Comparison of ENCODE assay signal across 22 mouse cellular contexts in the genomic region with DNA sequence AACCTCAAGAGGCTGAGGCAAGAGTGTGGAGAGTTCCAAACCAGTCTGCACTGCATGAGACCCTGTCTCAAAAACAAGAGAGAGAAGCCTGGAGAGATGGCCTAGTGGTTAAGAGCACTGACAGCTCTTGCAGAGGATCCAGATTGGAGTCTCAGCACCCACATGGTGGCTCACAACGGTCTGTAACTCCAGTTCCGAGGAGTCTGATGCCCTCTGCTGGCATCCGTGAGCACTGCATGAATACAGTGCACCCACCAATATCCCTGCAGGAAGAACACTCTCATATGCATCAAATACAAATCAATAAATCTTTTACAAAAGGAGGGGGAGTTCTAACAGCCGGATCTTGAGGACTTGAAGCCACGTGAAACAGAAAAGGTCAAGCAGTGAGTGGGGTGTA. TPM values are rescaled to one million over a fixed set of nuclear protein-coding genes. Genes with fewer than 3 reads are reported as not detected.
DNase-seq lines count a peak whose midpoint lies in the region; ATAC-seq and TF ChIP-seq lines count a peak whose summit lies in the region.
"Had no signal": no experiment of that assay in that cellular context is flagged by ENCODE, and none has a peak within 500 bp of the region (broad histone marks: within the 10 kb centered on the region; RNA-seq: fewer than 3 reads in every experiment).

No protein-coding gene starts in this region.

- no peaks in the 10 kb centered on the region for H3K27me3 ChIP-seq in liver, postnatal 0 days (ENCODE audit: insufficient read depth, low read length)
- no peaks in the 10 kb centered on the region for H3K27me3 ChIP-seq in liver, embryonic 11.5 days (replicated peaks; ENCODE audit: control insufficient read depth, insufficient read depth, low read length)
- no peaks in the 10 kb centered on the region for H3K27me3 ChIP-seq in E14TG2a.4 (ENCODE audit: insufficient read depth, low read length)
- H3K27me3 ChIP-seq in heart, embryonic 10.5 days (ENCODE audit: insufficient read depth, poor library complexity, severe bottlenecking) = no peaks in the 10 kb centered on the region
- H3K27me3 ChIP-seq: heart, embryonic 13.5 days; kidney, embryonic 15.5 days; liver, embryonic 15.5 days; neural tube, embryonic 15.5 days had no signal

- no peak overlapping the region for H3K27ac ChIP-seq in liver, postnatal 0 days (ENCODE audit: low read depth)
- H3K27ac ChIP-seq in liver, embryonic 11.5 days (ENCODE audit: low read depth, low read length) = no peak overlapping the region
- H3K27ac ChIP-seq in heart, embryonic 10.5 days = no peak overlapping the region
- H3K27ac ChIP-seq: embryonic facial prominence, embryonic 10.5 days; heart, embryonic 13.5 days; kidney, embryonic 15.5 days; liver, embryonic 15.5 days; neural tube, embryonic 15.5 days had no signal

- TF ChIP-seq EP300 in liver, postnatal 0 days (IDR thresholded peaks at IDR 0.05; ENCODE audit: low read depth) = no peak

- WGBS in liver, postnatal 0 days (ENCODE audit: insufficient replicate concordance) = 76% methylated on average over 5 of the region's 5 CpGs
- WGBS in liver, embryonic 11.5 days = 86% methylated on average over 5 of the region's 5 CpGs
- WGBS in heart, embryonic 10.5 days = 76% methylated on average over 5 of the region's 5 CpGs

- TF ChIP-seq CTCF in liver, postnatal 0 days (IDR thresholded peaks at IDR 0.05; ENCODE audit: low read depth) = peak; percentile 45
- peak; percentile 72 for TF ChIP-seq CTCF in E14TG2a.4 (conservative IDR thresholded peaks at IDR 0.05; ENCODE audit: low read length)
- TF ChIP-seq CTCF in brain, embryonic 14.5 days (IDR thresholded peaks at IDR 0.05; ENCODE audit: borderline replicate concordance, extremely low read depth, insufficient read depth, insufficient read length) = peak; percentile 17; the same call in 1 of the 2 replicates

- H3K4me2 ChIP-seq in liver, postnatal 0 days (ENCODE audit: low read depth, low read length) = no peak overlapping the region
- H3K4me2 ChIP-seq in liver, embryonic 11.5 days = no peak overlapping the region
- H3K4me2 ChIP-seq: heart, embryonic 13.5 days; kidney, embryonic 15.5 days; liver, embryonic 15.5 days; neural tube, embryonic 15.5 days had no signal

- no peak overlapping the region for H3K9ac ChIP-seq in liver, postnatal 0 days (replicated peaks)
- H3K9ac ChIP-seq in liver, embryonic 11.5 days (ENCODE audit: low read depth, low read length) = no peak overlapping the region
- H3K9ac ChIP-seq: heart, embryonic 13.5 days; kidney, embryonic 15.5 days; liver, embryonic 15.5 days; neural tube, embryonic 15.5 days had no signal

- no peaks in the 10 kb centered on the region for H3K36me3 ChIP-seq in liver, postnatal 0 days (replicated peaks; ENCODE audit: insufficient read depth, low read length)
- no peaks in the 10 kb centered on the region for H3K36me3 ChIP-seq in liver, embryonic 11.5 days (ENCODE audit: control insufficient read depth, insufficient read depth, low read length)
- no peaks in the 10 kb centered on the region for H3K36me3 ChIP-seq in E14TG2a.4 (ENCODE audit: insufficient read depth, low read length)
- H3K36me3 ChIP-seq in heart, embryonic 10.5 days = no peaks in the 10 kb centered on the region
- H3K36me3 ChIP-seq: embryonic facial prominence, embryonic 10.5 days; heart, embryonic 13.5 days; kidney, embryonic 15.5 days; liver, embryonic 15.5 days; neural tube, embryonic 15.5 days had no signal

- no peak for ATAC-seq in CD4-positive, CD25-positive, alpha-beta regulatory T cell, adult 4 months
- no peak for ATAC-seq in liver, postnatal 0 days
- no peak for ATAC-seq in liver, embryonic 11.5 days (replicated peaks; ENCODE audit: low FRiP score)
- ATAC-seq: forebrain, embryonic 14.5 days had no signal

- no peaks in the 10 kb centered on the region for H3K9me3 ChIP-seq in liver, postnatal 0 days (ENCODE audit: low read length)
- peaks cover 3% of the 10 kb centered on the region; the same call in 1 of the 2 replicates for H3K9me3 ChIP-seq in liver, embryonic 11.5 days (ENCODE audit: control insufficient read depth, low read length)
- H3K9me3 ChIP-seq in E14TG2a.4 (ENCODE audit: low read length) = peaks cover 4% of the 10 kb centered on the region
- H3K9me3 ChIP-seq in heart, embryonic 10.5 days = no peaks in the 10 kb centered on the region
- H3K9me3 ChIP-seq: liver, embryonic 15.5 days; neural tube, embryonic 15.5 days had no signal

- no peak overlapping the region for H3K4me3 ChIP-seq in liver, postnatal 0 days (ENCODE audit: low read depth, low read length)
- no peak overlapping the region for H3K4me3 ChIP-seq in liver, embryonic 11.5 days (ENCODE audit: low read depth, low read length)
- H3K4me3 ChIP-seq in E14TG2a.4 (replicated peaks; ENCODE audit: low read length) = no peak overlapping the region
- H3K4me3 ChIP-seq in heart, embryonic 10.5 days = no peak overlapping the region
- H3K4me3 ChIP-seq: embryonic facial prominence, embryonic 10.5 days; erythroblast, embryonic 14.5 days; heart, embryonic 13.5 days; kidney, embryonic 15.5 days; liver, embryonic 15.5 days; myocyte; neural tube, embryonic 15.5 days had no signal

- TF ChIP-seq POLR2A in brain, embryonic 14.5 days (IDR thresholded peaks at IDR 0.05; ENCODE audit: borderline replicate concordance, extremely low read depth, insufficient read depth, insufficient read length, poor library complexity, severe bottlenecking) = no peak

- DNase-seq in CD4-positive, CD25-positive, alpha-beta regulatory T cell, adult 2 months (ENCODE audit: low read depth, low spot score) = peak; percentile 8
- no peak for DNase-seq in liver, postnatal 0 days
- no peak for DNase-seq in liver, embryonic 11.5 days (ENCODE audit: low spot score)
- no peak for DNase-seq in brain, embryonic 14.5 days (ENCODE audit: low read depth)
- DNase-seq in kidney, postnatal 25 days = no peak
- DNase-seq in heart, embryonic 10.5 days (ENCODE audit: low spot score) = no peak
- DNase-seq: adrenal gland, adult 2 months; cerebellum, adult 18-20 months; cerebellum, postnatal 36 days; left cerebral cortex, postnatal 4 days; midbrain, embryonic 14.5 days; right cerebral cortex, postnatal 4 days had no signal

- H3K4me1 ChIP-seq in liver, postnatal 0 days (ENCODE audit: insufficient read depth) = no peaks in the 10 kb centered on the region
- no peaks in the 10 kb centered on the region for H3K4me1 ChIP-seq in liver, embryonic 11.5 days (replicated peaks; ENCODE audit: control insufficient read depth, insufficient read depth, low read length)
- H3K4me1 ChIP-seq in E14TG2a.4 (replicated peaks; ENCODE audit: low read depth, low read length) = peaks cover 51% of the 10 kb centered on the region
- H3K4me1 ChIP-seq in heart, embryonic 10.5 days = no peaks in the 10 kb centered on the region
- H3K4me1 ChIP-seq: embryonic facial prominence, embryonic 10.5 days; heart, embryonic 13.5 days; kidney, embryonic 15.5 days; liver, embryonic 15.5 days; neural tube, embryonic 15.5 days had no signal

RNA-seq across cellular contexts. Expression of a gene that starts 17.8 kb away (rescaled TPM):
- polyA plus RNA-seq in CD4-positive, CD25-positive, alpha-beta regulatory T cell, adult 4 months (2017; shearing (Covaris generic)) = 10 to 100 TPM; 46.2 to 64.6 TPM
- polyA plus RNA-seq in liver, postnatal 0 days (2015; fragmentation: Nextera tagmentation; extraction: Ambion mirVana) = 19.4 and 19.5 TPM in 2 replicates
- 75.3 and 77.5 TPM in 2 replicates for polyA plus RNA-seq in liver, embryonic 11.5 days (2014; fragmentation: Nextera tagmentation; extraction: Ambion mirVana)
- polyA plus RNA-seq in brain, embryonic 14.5 days (2012; rRNA removed) = 44.7 and 47.0 TPM in 2 replicates
- polyA plus RNA-seq in heart, embryonic 10.5 days (2016; fragmentation: Nextera tagmentation; extraction: Ambion mirVana) = 58.3 and 72.2 TPM in 2 replicates

Comparison
In these comparisons a context has a peak if more than half of its experiments do, and no peak if none do; other contexts are left out.
1. CTCF ChIP-seq: peak in every context shown above with its lines; median percentile 72 in E14TG2a.4; 45 in liver, postnatal 0 days; 17 in brain, embryonic 14.5 days.